Mouse (Mus musculus) layer of hippocampus, adult 2 months (tissue): Measurements from ENCODE around the gene Hc. TPM values are rescaled to one million over a fixed set of nuclear protein-coding genes. Genes with fewer than 3 reads are reported as not detected.

Experiments
- DNase-seq, 2 experiments: peaks; one replicate each; pipeline ENCODE4 v3.0.0; 2022; ENCODE audit warnings: low spot score in 2 of 2
- H3K27ac ChIP-seq: fragments of 200-600 bp; 2 replicates; pipeline ENCODE4 v1.8.1; 2022
- H3K4me3 ChIP-seq: fragments of 200-600 bp; 2 replicates; pipeline ENCODE4 v1.8.1; 2022; ENCODE audit warnings: mild to moderate bottlenecking
- CTCF ChIP-seq: fragments of 200-600 bp; conservative IDR thresholded peaks from 2 replicates; pipeline ENCODE4 v1.8.1; 2022; ENCODE audit warnings: antibody characterized with exemption, mild to moderate bottlenecking, moderate library complexity
- total RNA-seq, 2 experiments: library from RNA; stranded (reverse); gene quantifications; 2 replicates each; pipeline ENCODE4 v1.2.3; 2021

Gene Hc
- total RNA-seq, 2 experiments from 2014 or later = not detected

GRCm38 (mm10) chr2:35024646-35025154, 36.5 kb downstream of the Hc start:
- TF ChIP-seq CTCF = no peak
- no peak for DNase-seq
- no peak overlapping the region for H3K4me3 ChIP-seq
- no peak overlapping the region for H3K27ac ChIP-seq

DNA sequence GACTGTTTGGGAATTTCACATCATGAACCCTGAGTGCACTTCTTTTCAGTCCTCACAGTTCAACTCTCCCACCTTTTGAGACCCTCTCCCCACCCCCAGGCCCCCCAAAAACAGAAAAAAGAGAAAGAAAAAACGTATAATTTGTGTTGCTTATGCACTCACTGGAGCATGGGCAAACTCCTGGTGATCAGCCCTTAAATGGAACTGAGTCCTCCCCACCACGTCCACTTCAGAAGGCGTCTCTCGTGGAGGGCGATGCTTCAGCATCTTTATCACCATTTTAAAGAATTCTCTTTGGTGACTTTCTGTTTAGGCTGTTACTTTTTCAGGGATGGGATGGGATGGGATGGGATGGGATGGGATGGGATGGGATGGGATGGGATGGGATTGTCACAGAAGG, 39.4 kb downstream of the Hc start:
- no peak overlapping the region for H3K27ac ChIP-seq
- no peak overlapping the region for H3K4me3 ChIP-seq
- no peak for TF ChIP-seq CTCF
- no peak for DNase-seq

GRCm38 (mm10) chr2:35015861-35016260, 45.4 kb downstream of the Hc start:
- no peak for TF ChIP-seq CTCF

GRCm38 (mm10) chr2:35011649-35012048, 49.6 kb downstream of the Hc start:
- DNase-seq = no peak
- Histone ChIP-seq H3K4me3 (no peak overlapping the region), H3K27ac (no peak overlapping the region)
- TF ChIP-seq CTCF = no peak

More at GRCm38 (mm10) chr2:35015861-35016260, 45.4 kb downstream of the Hc start:
- no peak for DNase-seq
- Histone ChIP-seq H3K4me3 (no peak overlapping the region), H3K27ac (no peak overlapping the region)

DNA sequence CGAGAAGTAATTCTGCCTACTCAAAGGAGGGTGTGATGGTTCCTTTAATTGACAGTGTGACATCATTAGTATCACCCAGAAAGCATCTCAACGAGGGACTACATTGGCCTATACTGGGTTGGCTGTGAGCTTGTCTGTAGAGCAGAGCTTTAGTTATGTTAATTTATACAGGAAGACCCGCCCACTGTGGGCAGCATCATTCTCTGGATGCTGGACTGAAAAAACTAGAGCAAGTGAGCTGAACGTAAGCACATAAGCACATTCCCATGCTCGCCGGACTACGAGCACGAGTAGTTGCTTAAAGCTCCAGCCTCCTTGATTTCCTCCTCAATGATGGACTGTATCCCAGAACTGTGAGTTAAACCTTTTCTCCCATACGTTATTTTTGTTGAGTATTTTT, 62.3 kb downstream of the Hc start:
- H3K4me3 ChIP-seq = no peak overlapping the region
- TF ChIP-seq CTCF = no peak
- no peak overlapping the region for H3K27ac ChIP-seq
- peak in 1 of 2 experiments; percentile 12 for DNase-seq

- Histone ChIP-seq H3K4me3 (no peak overlapping the region), H3K27ac (no peak overlapping the region)
- TF ChIP-seq CTCF = no peak
- DNase-seq = no peak
These were observed 64.7 kb downstream of the Hc start for GRCm38 (mm10) chr2:34996506-34996905.

GRCm38 (mm10) chr2:34993696-34994356, 67.4 kb downstream of the Hc start:
- no peak for TF ChIP-seq CTCF
- Histone ChIP-seq H3K4me3 (no peak overlapping the region), H3K27ac (peak overlapping the region; percentile 75)
- no peak for DNase-seq

- no peak overlapping the region for H3K4me3 ChIP-seq
- peak overlapping the region; percentile 75 for H3K27ac ChIP-seq
- DNase-seq = peak; percentile 34 to 72
- no peak for TF ChIP-seq CTCF
These were observed 68.2 kb downstream of the Hc start for GRCm38 (mm10) chr2:34992729-34993695.

GRCm38 (mm10) chr2:34991966-34992365, 69.3 kb downstream of the Hc start:
- TF ChIP-seq CTCF = no peak
- DNase-seq = no peak
- Histone ChIP-seq H3K27ac (no peak overlapping the region), H3K4me3 (no peak overlapping the region)

GRCm38 (mm10) chr2:34989749-34990148, 71.5 kb downstream of the Hc start:
- no peak overlapping the region for H3K4me3 ChIP-seq
- no peak overlapping the region for H3K27ac ChIP-seq
- no peak for DNase-seq
- no peak for TF ChIP-seq CTCF

- TF ChIP-seq CTCF = no peak
- DNase-seq = no peak
- no peak overlapping the region for H3K27ac ChIP-seq
- no peak overlapping the region for H3K4me3 ChIP-seq
These were observed 73.6 kb downstream of the Hc start for GRCm38 (mm10) chr2:34987595-34987994.

GRCm38 (mm10) chr2:34984885-34985284, 76.4 kb downstream of the Hc start:
- H3K4me3 ChIP-seq = no peak overlapping the region
- DNase-seq = no peak
- no peak for TF ChIP-seq CTCF
- no peak overlapping the region for H3K27ac ChIP-seq
